Comparison of ENCODE assay signal across 8 mouse cellular contexts in genomic region chr16:96819649-96820048, GRCm38 (mm10).
A peak's percentile ranks its signal among the peaks of the same experiment; 100 is the strongest.
DNase-seq lines count a peak whose midpoint lies in the region; ATAC-seq and TF ChIP-seq lines count a peak whose summit lies in the region.

No protein-coding gene starts in this region.

- TF ChIP-seq EP300 in MEL (IDR thresholded peaks at IDR 0.05; ENCODE audit: low read depth in 1 of 2, low read length in 2 of 2), result no peak

- TF ChIP-seq RAD21 in MEL (IDR thresholded peaks at IDR 0.05; ENCODE audit: low read depth, low read length), result peak; percentile 13

- H3K9ac ChIP-seq in MEL (ENCODE audit: control insufficient read depth, low read depth, low read length, poor library complexity, severe bottlenecking), result no peak overlapping the region
- H3K9ac ChIP-seq in hindbrain, postnatal 0 days (replicated peaks; ENCODE audit: low read length), result no peak overlapping the region

- peak; percentile 16 to 42 (median 25); a peak in 4 of 6 replicates for TF ChIP-seq CTCF in MEL (IDR thresholded peaks at IDR 0.05 in 2 of 3, conservative IDR thresholded peaks at IDR 0.05 in 1 of 3; ENCODE audit: control insufficient read depth in 1 of 3, insufficient read depth in 1 of 3, low read depth in 2 of 3, low read length in 3 of 3, poor library complexity in 1 of 3, severe bottlenecking in 1 of 3)
- peak; percentile 88 for TF ChIP-seq CTCF in hindbrain, postnatal 0 days (IDR thresholded peaks at IDR 0.05; ENCODE audit: low read depth)

- H3K27me3 ChIP-seq in MEL (ENCODE audit: control insufficient read depth in 1 of 2, insufficient read depth in 2 of 2, low read length in 2 of 2), result no peaks in the 10 kb centered on the region
- peaks cover 13% of the 10 kb centered on the region for H3K27me3 ChIP-seq in forebrain, embryonic 10.5 days (ENCODE audit: poor library complexity, severe bottlenecking)
- H3K27me3 ChIP-seq in hindbrain, postnatal 0 days (ENCODE audit: insufficient read depth, low read length), result no peaks in the 10 kb centered on the region

- ATAC-seq in hindbrain, postnatal 0 days, result peak; percentile 87
- peak; percentile 100 for ATAC-seq in megakaryocyte progenitor cell, adult 5-6 weeks (replicated peaks; ENCODE audit: poor library complexity)

- no peaks in the 10 kb centered on the region for H3K79me2 ChIP-seq in MEL (ENCODE audit: control insufficient read depth, insufficient read depth, low read length, poor library complexity)

- no peaks in the 10 kb centered on the region for H3K4me1 ChIP-seq in MEL (ENCODE audit: control insufficient read depth in 1 of 2, insufficient read depth in 2 of 2, low read length in 2 of 2)
- no peaks in the 10 kb centered on the region for H3K4me1 ChIP-seq in forebrain, embryonic 10.5 days
- no peaks in the 10 kb centered on the region for H3K4me1 ChIP-seq in hindbrain, postnatal 0 days (ENCODE audit: insufficient read depth, low read length)

- peak; percentile 30 for DNase-seq in MEL (ENCODE audit: low read depth, low spot score)
- peak; percentile 70 for DNase-seq in c-Kit-positive CD71-negative TER-119-negative erythroid progenitor cells, embryonic 14.5 days (ENCODE audit: low read depth)
- DNase-seq in forebrain, embryonic 10.5 days (ENCODE audit: extremely low spot score, low spot score), result peak; percentile 75
- DNase-seq in hindbrain, postnatal 0 days (ENCODE audit: low spot score), result peak; percentile 90
- DNase-seq in left cerebral cortex, adult 18-20 months (ENCODE audit: low spot score in 2 of 2), result peak; percentile 64 to 73
- DNase-seq in right cerebral cortex, adult 2 months (ENCODE audit: low spot score in 2 of 2), result peak; percentile 68 to 71
- DNase-seq in urinary bladder, postnatal 10 days (ENCODE audit: low spot score), result peak; percentile 19

- no peaks in the 10 kb centered on the region for H3K9me3 ChIP-seq in MEL (replicated peaks; ENCODE audit: insufficient read depth, low read length)
- H3K9me3 ChIP-seq in forebrain, embryonic 10.5 days, result no peaks in the 10 kb centered on the region
- H3K9me3 ChIP-seq in hindbrain, postnatal 0 days (ENCODE audit: low read length), result no peaks in the 10 kb centered on the region

- WGBS in forebrain, embryonic 10.5 days, result 26% methylated on average over 16 of the region's 16 CpGs
- 26% methylated on average over 16 of the region's 16 CpGs for whole genome bisulfite sequencing in hindbrain, postnatal 0 days

- no peak for TF ChIP-seq POLR2A in MEL (IDR thresholded peaks at IDR 0.05; ENCODE audit: control insufficient read depth in 1 of 2, insufficient read depth in 1 of 2, low read depth in 1 of 2, low read length in 2 of 2, poor library complexity in 1 of 2)

- H3K36me3 ChIP-seq in MEL (ENCODE audit: control insufficient read depth in 1 of 2, insufficient read depth in 2 of 2, low read length in 2 of 2), result no peaks in the 10 kb centered on the region
- H3K36me3 ChIP-seq in forebrain, embryonic 10.5 days (replicated peaks), result no peaks in the 10 kb centered on the region
- H3K36me3 ChIP-seq in hindbrain, postnatal 0 days (ENCODE audit: insufficient read depth, low read length), result no peaks in the 10 kb centered on the region

- H3K27ac ChIP-seq in MEL (ENCODE audit: control insufficient read depth, low read depth, low read length), result no peak overlapping the region
- no peak overlapping the region for H3K27ac ChIP-seq in forebrain, embryonic 10.5 days
- no peak overlapping the region for H3K27ac ChIP-seq in hindbrain, postnatal 0 days

- no peak overlapping the region for H3K4me2 ChIP-seq in hindbrain, postnatal 0 days (ENCODE audit: low read depth, low read length)

- no peak overlapping the region for H3K4me3 ChIP-seq in MEL (ENCODE audit: control insufficient read depth in 1 of 2, insufficient read depth in 1 of 2, low read depth in 2 of 2, low read length in 2 of 2)
- no peak overlapping the region for H3K4me3 ChIP-seq in forebrain, embryonic 10.5 days
- no peak overlapping the region for H3K4me3 ChIP-seq in hindbrain, postnatal 0 days (ENCODE audit: low read length)

TF ChIP-seq in MEL, 35 proteins besides CTCF, POLR2A, EP300 and RAD21:
- no peak for TF ChIP-seq MYB (IDR thresholded peaks at IDR 0.05; ENCODE audit: low read depth, low read length)
- TF ChIP-seq SMC3 (IDR thresholded peaks at IDR 0.05; ENCODE audit: low read depth, low read length), result peak; percentile 46

Comparison
In these comparisons a context has a peak if more than half of its experiments do, and no peak if none do; other contexts are left out.
1. DNase-seq: peak in every context shown above with its lines; median percentile 90 in hindbrain, postnatal 0 days; 75 in forebrain, embryonic 10.5 days; 70 in c-Kit-positive CD71-negative TER-119-negative erythroid progenitor cells, embryonic 14.5 days; 70 in right cerebral cortex, adult 2 months; 68 in left cerebral cortex, adult 18-20 months; 30 in MEL; 19 in urinary bladder, postnatal 10 days.